Mouse (Mus musculus) liver, embryonic 11.5 days (tissue): ENCODE measurements at regions not wholly inside any gene's neighbourhood (a gene's known extent, or its start where the extent isn't known, plus 50 kb on each side); places are given as distances from the start of the nearest gene placed in this dataset.
"Not testable (repeated sequence)": the region's sequence is repeated elsewhere in the genome, so short reads cannot be mapped to it uniquely, and the experiment has no call there.

Experiments used
- ATAC-seq: fragments of 200-750 bp; cut with Nextera tagmentation; replicated peaks from 2 replicates; pipeline ENCODE4 v1.8.0; 2017; ENCODE audit warnings: moderate number of reproducible peaks, mild to moderate bottlenecking, moderate TSS enrichment, moderate library complexity; ENCODE audit not compliant: low FRiP score
- DNase-seq: peaks from one replicate; pipeline ENCODE4 v3.0.0-alpha.2; 2017; ENCODE audit warnings: low spot score
- H3K27ac ChIP-seq: fragments of 300-500 bp; sonication (generic); 2 replicates; pipeline ENCODE4 v1.5.1; 2014; ENCODE audit warnings: mild to moderate bottlenecking, low read depth, low read length, control low read depth
- H3K27me3 ChIP-seq: fragments of 300-500 bp; sonication (generic); replicated peaks from 2 replicates; pipeline ENCODE4 v1.6.1; 2014; ENCODE audit warnings: low read length, mixed read lengths; ENCODE audit not compliant: control insufficient read depth, insufficient read depth
- H3K36me3 ChIP-seq: fragments of 300-500 bp; sonication (generic); 2 replicates; pipeline ENCODE4 v1.6.1; 2014; ENCODE audit warnings: mild to moderate bottlenecking, low read length, moderate library complexity, mixed read lengths; ENCODE audit not compliant: control insufficient read depth, insufficient read depth
- H3K4me1 ChIP-seq: fragments of 300-500 bp; sonication (generic); replicated peaks from 2 replicates; pipeline ENCODE4 v1.6.1; 2014; ENCODE audit warnings: low read length, mixed read lengths; ENCODE audit not compliant: control insufficient read depth, insufficient read depth
- H3K4me2 ChIP-seq: fragments of 300-500 bp; sonication (generic); 2 replicates; pipeline ENCODE4 v1.6.1; 2014; ENCODE audit warnings: mild to moderate bottlenecking, control low read depth, moderate library complexity
- H3K4me3 ChIP-seq: fragments of 300-500 bp; sonication (generic); 2 replicates; pipeline ENCODE4 v1.5.1; 2014; ENCODE audit warnings: low read depth, low read length, control low read depth
- H3K9ac ChIP-seq: fragments of 300-500 bp; sonication (generic); 2 replicates; pipeline ENCODE4 v1.6.1; 2014; ENCODE audit warnings: low read depth, low read length, control low read depth
- H3K9me3 ChIP-seq: fragments of 300-500 bp; sonication (generic); 2 replicates; pipeline ENCODE4 v1.6.1; 2016; ENCODE audit warnings: low read length, inconsistent platforms, mixed read lengths; ENCODE audit not compliant: control insufficient read depth
- WGBS: fragments of 180-500 bp; shearing (Covaris S2); extraction: QIAGEN DNeasy Blood & Tissue Kit; methylation state at CpG from one replicate; pipeline ENCODE4 v1.1.7; 2014; 5-methylcytosine and 5-hydroxymethylcytosine counted together

GRCm38 (mm10) chr7:29639591-29639990, 87.2 kb downstream of the Catsperg2 start:
- H3K4me1 ChIP-seq, H3K27ac ChIP-seq, ATAC-seq, DNase-seq, H3K9ac ChIP-seq, H3K9me3 ChIP-seq, H3K4me2 ChIP-seq, H3K27me3 ChIP-seq, H3K36me3 ChIP-seq, H3K4me3 ChIP-seq: not testable (repeated sequence)
- WGBS: 87% methylated on average over 5 of the region's 5 CpGs

DNA sequence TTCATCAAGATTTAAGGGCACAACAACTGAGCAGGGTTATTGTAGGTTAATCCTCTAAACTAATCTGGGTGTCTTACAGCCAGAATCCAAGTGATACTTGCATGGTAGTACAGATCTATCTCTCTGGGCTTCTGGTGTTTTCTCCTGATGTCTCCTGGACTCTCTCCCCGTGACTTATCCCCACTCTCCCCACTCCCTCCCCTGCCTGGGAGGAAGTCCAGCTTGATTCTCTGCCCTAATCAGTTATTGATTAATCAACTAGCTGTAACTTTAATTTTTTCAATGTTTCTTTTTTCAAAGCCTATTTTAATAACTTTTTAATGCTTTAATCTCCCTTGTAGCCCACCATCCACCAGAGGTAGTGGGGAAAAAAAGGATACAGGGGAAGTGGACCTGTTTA, 83.9 kb upstream of the Sipa1l3 start:
- 28% methylated on average over 1 of the region's 1 CpGs for WGBS
- H3K36me3 ChIP-seq: no peaks in the 10 kb centered on the region
- no peak for DNase-seq

GRCm38 (mm10) chr7:29601337-29601736, 82.9 kb upstream of the Sipa1l3 start:
- DNase-seq: no peak
- H3K4me3 ChIP-seq: no peak overlapping the region
- WGBS: 71% methylated on average over 6 of the region's 6 CpGs
- H3K27ac ChIP-seq: no peak overlapping the region
- H3K4me2 ChIP-seq: no peak overlapping the region
- H3K4me1 ChIP-seq: no peaks in the 10 kb centered on the region
- no peak overlapping the region for H3K9ac ChIP-seq
- ATAC-seq: no peak
- H3K27me3 ChIP-seq: no peaks in the 10 kb centered on the region
- H3K9me3 ChIP-seq: 0 out of 2 replicates have a peak, but pooled peaks cover 3% of the 10 kb centered on the region
- no peaks in the 10 kb centered on the region for H3K36me3 ChIP-seq

More for the DNA sequence above, 83.9 kb upstream of the Sipa1l3 start:
- no peak overlapping the region for H3K4me3 ChIP-seq
- ATAC-seq: no peak
- H3K4me1 ChIP-seq: no peaks in the 10 kb centered on the region
- no peak overlapping the region for H3K9ac ChIP-seq
- H3K27me3 ChIP-seq: no peaks in the 10 kb centered on the region
- H3K27ac ChIP-seq: no peak overlapping the region
- no peak overlapping the region for H3K4me2 ChIP-seq
- 0 out of 2 replicates have a peak, but pooled peaks cover 3% of the 10 kb centered on the region for H3K9me3 ChIP-seq

GRCm38 (mm10) chr7:29597291-29597690, 78.8 kb upstream of the Sipa1l3 start:
- H3K27ac ChIP-seq, ATAC-seq, H3K4me2 ChIP-seq, H3K36me3 ChIP-seq, H3K27me3 ChIP-seq, H3K9me3 ChIP-seq, H3K4me1 ChIP-seq, H3K9ac ChIP-seq, H3K4me3 ChIP-seq: not testable (repeated sequence)
- peak; percentile 39 for DNase-seq
- WGBS: 33% methylated on average over 7 of the region's 7 CpGs

GRCm38 (mm10) chr7:29578128-29578527, 59.7 kb upstream of the Sipa1l3 start:
- DNase-seq (no peak), ATAC-seq (no peak)
- H3K4me1 ChIP-seq: no peaks in the 10 kb centered on the region
- WGBS: 56% methylated on average over 5 of the region's 5 CpGs
- H3K9ac ChIP-seq: no peak overlapping the region
- H3K27ac ChIP-seq: no peak overlapping the region
- H3K9me3 ChIP-seq: no peaks in the 10 kb centered on the region; the same call in 1 of the 2 replicates
- no peaks in the 10 kb centered on the region for H3K27me3 ChIP-seq
- H3K4me2 ChIP-seq: no peak overlapping the region
- H3K4me3 ChIP-seq: no peak overlapping the region
- no peaks in the 10 kb centered on the region for H3K36me3 ChIP-seq

GRCm38 (mm10) chr7:29575606-29576005, 57.2 kb upstream of the Sipa1l3 start:
- Histone ChIP-seq H3K9me3 (no peaks in the 10 kb centered on the region; the same call in 1 of the 2 replicates), H3K4me1 (no peaks in the 10 kb centered on the region), H3K4me3 (no peak overlapping the region), H3K9ac (no peak overlapping the region), H3K4me2 (no peak overlapping the region), H3K27ac (no peak overlapping the region), H3K36me3 (no peaks in the 10 kb centered on the region), H3K27me3 (no peaks in the 10 kb centered on the region)
- no peak for DNase-seq
- WGBS: 32% methylated on average over 1 of the region's 1 CpGs
- no peak for ATAC-seq
